Mouse (Mus musculus): ENCODE data around the gene Bahcc1. TPM values are rescaled to one million over a fixed set of nuclear protein-coding genes. Genes with fewer than 3 reads are reported as not detected.

Bahcc1 gene
- 3.1 and 4.2 TPM in 2 replicates for polyA plus RNA-seq (2015; fragmentation: Nextera tagmentation; extraction: Ambion mirVana)

GRCm38 (mm10) chr11:120232230-120233097 is at the start of gene Bahcc1:
Gene Bahcc1 (plus strand): TSS chr11:120232947.
- H3K27ac ChIP-seq (ENCODE audit: low read depth, low read length), result peak within 1 kb of the TSS; percentile 84
- WGBS, result 2% methylated on average over 36 of the region's 36 CpGs
- no peaks in the 10 kb centered on the region for H3K36me3 ChIP-seq (ENCODE audit: control insufficient read depth, insufficient read depth)
- ATAC-seq, result peak; percentile 88
- H3K4me1 ChIP-seq (replicated peaks; ENCODE audit: control insufficient read depth, insufficient read depth, low read length), result peaks cover 24% of the 10 kb centered on the region
- peak within 1 kb of the TSS; percentile 97 for H3K4me2 ChIP-seq (replicated peaks; ENCODE audit: low read depth)
- peak within 1 kb of the TSS; percentile 97 for H3K9ac ChIP-seq (ENCODE audit: low read depth, low read length)
- peak within 1 kb of the TSS; percentile 82 for H3K4me3 ChIP-seq (ENCODE audit: low read depth, low read length)
- no peaks in the 10 kb centered on the region for H3K27me3 ChIP-seq (replicated peaks; ENCODE audit: control insufficient read depth, insufficient read depth, low read length)
- no peak for TF ChIP-seq CTCF (IDR thresholded peaks at IDR 0.05; ENCODE audit: low read depth)
- no peaks in the 10 kb centered on the region for H3K9me3 ChIP-seq (ENCODE audit: control insufficient read depth)

GRCm38 (mm10) chr11:120183180-120183579 is 49.6 kb upstream of the Bahcc1 start:
- no peak for TF ChIP-seq CTCF (IDR thresholded peaks at IDR 0.05; ENCODE audit: low read depth)
- no peak overlapping the region for H3K9ac ChIP-seq (ENCODE audit: low read depth, low read length)
- no peaks in the 10 kb centered on the region for H3K9me3 ChIP-seq (ENCODE audit: control insufficient read depth)
- 0 out of 2 replicates have a peak, but pooled peaks cover 4% of the 10 kb centered on the region for H3K36me3 ChIP-seq (ENCODE audit: control insufficient read depth, insufficient read depth)
- no peak for ATAC-seq
- H3K4me3 ChIP-seq (ENCODE audit: low read depth, low read length), result no peak overlapping the region
- H3K4me1 ChIP-seq (replicated peaks; ENCODE audit: control insufficient read depth, insufficient read depth, low read length), result peaks cover 9% of the 10 kb centered on the region; the same call in 1 of the 2 replicates
- H3K27ac ChIP-seq (ENCODE audit: low read depth, low read length), result no peak overlapping the region
- WGBS, result 69% methylated on average over 1 of the region's 1 CpGs
- H3K27me3 ChIP-seq (replicated peaks; ENCODE audit: control insufficient read depth, insufficient read depth, low read length), result no peaks in the 10 kb centered on the region
- no peak overlapping the region for H3K4me2 ChIP-seq (replicated peaks; ENCODE audit: low read depth)

DNA sequence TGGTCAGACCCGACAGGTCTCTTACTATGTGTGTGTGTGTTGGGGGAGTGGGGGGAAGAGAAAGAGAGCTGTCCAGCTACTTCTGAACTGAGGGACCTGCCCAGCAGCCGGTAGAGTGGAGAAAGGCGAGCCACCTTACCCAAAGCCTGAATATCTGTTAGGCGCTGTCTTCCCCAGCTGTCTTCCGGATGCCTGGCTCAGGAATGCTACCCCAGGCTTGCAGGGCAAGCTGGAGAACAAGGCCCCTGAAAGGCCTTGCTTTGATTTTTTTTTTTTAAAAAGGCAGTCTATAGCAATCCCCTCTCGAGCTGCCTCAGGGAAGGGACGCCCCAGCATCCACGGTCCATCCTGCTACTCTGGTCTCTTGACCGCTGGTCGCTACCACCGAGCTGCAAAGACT is 49.0 kb upstream of the Bahcc1 start:
- Histone ChIP-seq H3K27me3 (replicated peaks; ENCODE audit: control insufficient read depth, insufficient read depth, low read length) (no peaks in the 10 kb centered on the region), H3K9me3 (ENCODE audit: control insufficient read depth) (no peaks in the 10 kb centered on the region), H3K9ac (ENCODE audit: low read depth, low read length) (no peak overlapping the region; the same call in 1 of the 2 replicates), H3K27ac (ENCODE audit: low read depth, low read length) (no peak overlapping the region), H3K4me2 (replicated peaks; ENCODE audit: low read depth) (peak overlapping the region; percentile 84; the same call in 1 of the 2 replicates), H3K4me3 (ENCODE audit: low read depth, low read length) (no peak overlapping the region), H3K4me1 (replicated peaks; ENCODE audit: control insufficient read depth, insufficient read depth, low read length) (peaks cover 9% of the 10 kb centered on the region; the same call in 1 of the 2 replicates), H3K36me3 (ENCODE audit: control insufficient read depth, insufficient read depth) (0 out of 2 replicates have a peak, but pooled peaks cover 4% of the 10 kb centered on the region)
- TF ChIP-seq CTCF (IDR thresholded peaks at IDR 0.05; ENCODE audit: low read depth), result no peak
- 55% methylated on average over 11 of the region's 11 CpGs for WGBS
- ATAC-seq, result no peak

GRCm38 (mm10) chr11:120184371-120185315 is 48.1 kb upstream of the Bahcc1 start:
- Histone ChIP-seq H3K36me3 (ENCODE audit: control insufficient read depth, insufficient read depth) (0 out of 2 replicates have a peak, but pooled peaks cover 4% of the 10 kb centered on the region), H3K4me2 (replicated peaks; ENCODE audit: low read depth) (peak overlapping the region; percentile 84), H3K27me3 (replicated peaks; ENCODE audit: control insufficient read depth, insufficient read depth, low read length) (no peaks in the 10 kb centered on the region), H3K9ac (ENCODE audit: low read depth, low read length) (peak overlapping the region; percentile 22), H3K27ac (ENCODE audit: low read depth, low read length) (peak overlapping the region; percentile 90), H3K4me1 (replicated peaks; ENCODE audit: control insufficient read depth, insufficient read depth, low read length) (peaks cover 9% of the 10 kb centered on the region; the same call in 1 of the 2 replicates), H3K9me3 (ENCODE audit: control insufficient read depth) (no peaks in the 10 kb centered on the region), H3K4me3 (ENCODE audit: low read depth, low read length) (peak overlapping the region; percentile 90)
- peak; percentile 48 for ATAC-seq
- WGBS, result 8% methylated on average over 16 of the region's 16 CpGs
- no peak for TF ChIP-seq CTCF (IDR thresholded peaks at IDR 0.05; ENCODE audit: low read depth)

DNA sequence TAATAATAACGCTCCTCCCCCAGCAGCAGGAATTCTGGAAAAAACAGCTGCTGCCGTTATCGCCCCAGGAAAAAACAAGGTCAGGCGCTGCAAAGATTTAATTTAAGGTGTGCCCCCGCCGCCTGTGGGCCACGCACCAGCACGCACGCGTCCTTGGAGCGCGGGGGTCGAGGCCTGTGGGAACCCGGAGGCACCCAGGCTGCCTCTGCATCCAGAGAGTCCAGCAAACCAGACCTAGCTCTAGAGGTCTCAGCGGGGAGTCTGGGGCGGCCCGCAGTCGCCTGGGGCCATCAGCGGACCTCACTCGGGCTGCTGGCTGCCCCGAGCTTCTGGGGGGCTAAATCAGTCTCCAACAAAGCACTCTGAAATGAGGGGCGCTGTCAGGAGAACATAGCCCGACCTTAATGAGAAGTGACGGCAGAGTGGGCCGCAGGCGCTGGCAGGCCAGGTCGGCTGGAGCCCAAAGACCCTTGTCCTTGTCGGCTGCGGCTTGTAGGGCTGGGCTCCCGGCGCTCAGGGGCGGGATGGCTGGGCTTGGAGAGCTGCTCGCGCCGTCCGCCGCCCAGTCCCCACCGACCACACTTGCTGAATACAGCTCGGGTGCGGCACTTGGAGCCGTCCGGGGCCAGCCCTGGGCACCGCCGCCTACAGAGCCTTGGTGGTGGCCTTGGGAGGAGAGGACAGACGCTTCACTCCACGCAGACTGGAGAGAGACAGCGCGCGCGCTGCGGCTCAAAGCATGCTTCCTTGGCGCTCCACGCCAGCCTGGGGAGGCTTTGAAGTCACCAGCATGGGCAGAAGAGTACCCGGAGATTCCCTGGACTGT is 47.2 kb upstream of the Bahcc1 start:
- Histone ChIP-seq H3K4me3 (ENCODE audit: low read depth, low read length) (peak overlapping the region; percentile 90), H3K27ac (ENCODE audit: low read depth, low read length) (peak overlapping the region; percentile 90), H3K4me2 (replicated peaks; ENCODE audit: low read depth) (peak overlapping the region; percentile 84), H3K4me1 (replicated peaks; ENCODE audit: control insufficient read depth, insufficient read depth, low read length) (peaks cover 11% of the 10 kb centered on the region; the same call in 1 of the 2 replicates), H3K27me3 (replicated peaks; ENCODE audit: control insufficient read depth, insufficient read depth, low read length) (no peaks in the 10 kb centered on the region), H3K9ac (ENCODE audit: low read depth, low read length) (peak overlapping the region; percentile 90), H3K9me3 (ENCODE audit: control insufficient read depth) (no peaks in the 10 kb centered on the region), H3K36me3 (ENCODE audit: control insufficient read depth, insufficient read depth) (0 out of 2 replicates have a peak, but pooled peaks cover 4% of the 10 kb centered on the region)
- TF ChIP-seq CTCF (IDR thresholded peaks at IDR 0.05; ENCODE audit: low read depth), result no peak
- no peak for ATAC-seq
- WGBS, result 2% methylated on average over 53 of the region's 54 CpGs
